Mouse (Mus musculus) ES-Bruce4 (cell line): ENCODE results near the gene Gm6793.

Experiments used
- CTCF ChIP-seq: IDR thresholded peaks from one replicate; pipeline ENCODE4 v1.8.1; 2011; ENCODE audit warnings: low read depth, low read length
- EP300 ChIP-seq: IDR thresholded peaks from 2 replicates; pipeline ENCODE4 v1.6.1; 2011; ENCODE audit warnings: low read depth, low read length; ENCODE audit not compliant: insufficient read depth
- POLR2A ChIP-seq: IDR thresholded peaks from one replicate; pipeline ENCODE4 v1.8.1; 2011; ENCODE audit warnings: low read length; ENCODE audit not compliant: insufficient read depth

- no peak for TF ChIP-seq CTCF
- TF ChIP-seq POLR2A = no peak
- TF ChIP-seq EP300 = no peak
Observed at GRCm38 (mm10) chr8:112030663-112031062, 15.8 kb upstream of the Gm6793 start.
